Mouse (Mus musculus) hindbrain, postnatal 0 days (tissue): Measurements from ENCODE around the gene Duox2. TPM values are rescaled to one million over a fixed set of nuclear protein-coding genes. Genes with fewer than 3 reads are reported as not detected.

Experiments used
- ATAC-seq: fragments of 200-750 bp; cut with Nextera tagmentation; 2 replicates; pipeline ENCODE4 v1.8.0; 2017; ENCODE audit warnings: mild to moderate bottlenecking, moderate TSS enrichment, moderate library complexity
- DNase-seq: peaks from one replicate; pipeline ENCODE4 v3.0.0-alpha.2; 2015; ENCODE audit warnings: low spot score
- H3K27ac ChIP-seq: fragments of 300-500 bp; sonication (generic); 2 replicates; pipeline ENCODE4 v1.5.1; 2014; ENCODE audit warnings: mild to moderate bottlenecking
- H3K27me3 ChIP-seq: fragments of 300-500 bp; sonication (generic); 2 replicates; pipeline ENCODE4 v1.6.1; 2014; ENCODE audit warnings: low read length, mixed read lengths; ENCODE audit not compliant: insufficient read depth
- H3K36me3 ChIP-seq: fragments of 300-500 bp; sonication (generic); 2 replicates; pipeline ENCODE4 v1.6.1; 2014; ENCODE audit warnings: low read length, mixed read lengths; ENCODE audit not compliant: insufficient read depth
- H3K4me1 ChIP-seq: fragments of 300-500 bp; sonication (generic); 2 replicates; pipeline ENCODE4 v1.6.1; 2014; ENCODE audit warnings: antibody characterized with exemption, low read length, mixed read lengths; ENCODE audit not compliant: insufficient read depth
- H3K4me2 ChIP-seq: fragments of 300-500 bp; sonication (generic); 2 replicates; pipeline ENCODE4 v1.6.1; 2014; ENCODE audit warnings: low read depth, mild to moderate bottlenecking, low read length, moderate library complexity, mixed read lengths
- H3K4me3 ChIP-seq: fragments of 300-500 bp; sonication (generic); 2 replicates; pipeline ENCODE4 v1.5.1; 2014; ENCODE audit warnings: low read length
- H3K9ac ChIP-seq: fragments of 300-500 bp; sonication (generic); replicated peaks from 2 replicates; pipeline ENCODE4 v1.6.1; 2014; ENCODE audit warnings: mild to moderate bottlenecking, low read length, moderate library complexity, mixed read lengths
- H3K9me3 ChIP-seq: fragments of 300-500 bp; sonication (generic); 2 replicates; pipeline ENCODE4 v1.6.1; 2016; ENCODE audit warnings: low read length, mixed read lengths
- CTCF ChIP-seq: IDR thresholded peaks from 2 replicates; pipeline ENCODE4 v1.5.1; 2016; ENCODE audit warnings: antibody characterized with exemption, control low read depth, low read depth
- WGBS: fragments of 180-500 bp; shearing (Covaris S2); extraction: QIAGEN DNeasy Blood & Tissue Kit; methylation state at CpG from one replicate; pipeline ENCODE4 v1.1.7; 2014; 5-methylcytosine and 5-hydroxymethylcytosine counted together
- polyA plus RNA-seq: library from polyadenylated mRNA; unstranded; fragments of >200 nt; fragmentation: Nextera tagmentation; extraction: Ambion mirVana; gene quantifications from 2 replicates; pipeline ENCODE4 v1.2.1, GENCODE M21; 2015
- total RNA-seq: library from RNA; depleted of rRNA; stranded (reverse); fragments of >200 nt; gene quantifications from 2 replicates; pipeline ENCODE4 v1.2.3, GENCODE M21; 2014

Gene Duox2
- total and polyA plus RNA-seq, 2 experiments from 2014 or later, result 0.05 to 0.16 TPM

- Histone ChIP-seq H3K27me3 (peaks cover 39% of the 10 kb centered on the region), H3K9me3 (no peaks in the 10 kb centered on the region), H3K4me3 (peak within 1 kb of the TSS; percentile 25), H3K36me3 (no peaks in the 10 kb centered on the region), H3K4me1 (peaks cover 29% of the 10 kb centered on the region), H3K27ac (no peak within 1 kb of the TSS), H3K9ac (no peak within 1 kb of the TSS), H3K4me2 (peak within 1 kb of the TSS; percentile 50)
- TF ChIP-seq CTCF, result no peak
- ATAC-seq (no peak), DNase-seq (peak; percentile 7)
- under 1% methylated on average over 43 of the region's 43 CpGs for WGBS
These were observed 594 bp upstream of the Duox2 start, which contains the start of gene Duoxa2 for GRCm38 (mm10) chr2:122298596-122299490. Gene Duoxa2 (plus strand): TSS chr2:122298900.

GRCm38 (mm10) chr2:122297271-122298095 lies 766 bp downstream of the Duox2 start:
- DNase-seq, result no peak
- H3K27ac ChIP-seq, result no peak overlapping the region
- peaks cover 46% of the 10 kb centered on the region for H3K27me3 ChIP-seq
- H3K9ac ChIP-seq, result no peak overlapping the region
- H3K4me1 ChIP-seq, result peaks cover 29% of the 10 kb centered on the region
- ATAC-seq, result no peak
- H3K4me3 ChIP-seq, result peak overlapping the region; percentile 25
- no peak for TF ChIP-seq CTCF
- under 1% methylated on average over 35 of the region's 35 CpGs for WGBS
- peak overlapping the region; percentile 50 for H3K4me2 ChIP-seq
- H3K9me3 ChIP-seq, result no peaks in the 10 kb centered on the region
- H3K36me3 ChIP-seq, result no peaks in the 10 kb centered on the region

GRCm38 (mm10) chr2:122294916-122295315 lies 3.3 kb downstream of the Duox2 start:
- no peak overlapping the region for H3K27ac ChIP-seq
- H3K4me3 ChIP-seq, result no peak overlapping the region
- H3K4me1 ChIP-seq, result peaks cover 13% of the 10 kb centered on the region; the same call in 1 of the 2 replicates
- peaks cover 39% of the 10 kb centered on the region for H3K27me3 ChIP-seq
- ATAC-seq, result no peak
- WGBS, result 9% methylated on average over 7 of the region's 7 CpGs
- peak; percentile 17; the same call in 1 of the 2 replicates for TF ChIP-seq CTCF
- H3K9ac ChIP-seq, result no peak overlapping the region
- no peak for DNase-seq
- no peak overlapping the region for H3K4me2 ChIP-seq
- no peaks in the 10 kb centered on the region for H3K9me3 ChIP-seq
- no peaks in the 10 kb centered on the region for H3K36me3 ChIP-seq

- no peaks in the 10 kb centered on the region for H3K27me3 ChIP-seq
- H3K36me3 ChIP-seq, result no peaks in the 10 kb centered on the region
- H3K4me1 ChIP-seq, result no peaks in the 10 kb centered on the region
- H3K9ac ChIP-seq, result no peak overlapping the region
- H3K4me2 ChIP-seq, result no peak overlapping the region
- no peak overlapping the region for H3K27ac ChIP-seq
- H3K9me3 ChIP-seq, result no peaks in the 10 kb centered on the region
- H3K4me3 ChIP-seq, result no peak overlapping the region
- no peak for TF ChIP-seq CTCF
- no peak for DNase-seq
- no peak for ATAC-seq
- WGBS, result 47% methylated on average over 7 of the region's 7 CpGs
These were observed 12.1 kb downstream of the Duox2 start for GRCm38 (mm10) chr2:122286137-122286536.

GRCm38 (mm10) chr2:122284091-122284490 lies 14.2 kb downstream of the Duox2 start:
- no peaks in the 10 kb centered on the region for H3K4me1 ChIP-seq
- H3K4me3 ChIP-seq, result no peak overlapping the region
- H3K4me2 ChIP-seq, result no peak overlapping the region
- no peak overlapping the region for H3K9ac ChIP-seq
- no peak for TF ChIP-seq CTCF
- ATAC-seq (no peak), DNase-seq (no peak)
- WGBS, result 86% methylated on average over 9 of the region's 9 CpGs
- no peaks in the 10 kb centered on the region for H3K9me3 ChIP-seq
- H3K27ac ChIP-seq, result no peak overlapping the region
- no peaks in the 10 kb centered on the region for H3K36me3 ChIP-seq
- no peaks in the 10 kb centered on the region for H3K27me3 ChIP-seq

GRCm38 (mm10) chr2:122278769-122279168 lies 19.5 kb downstream of the Duox2 start:
- 93% methylated on average over 3 of the region's 3 CpGs for WGBS
- no peak overlapping the region for H3K27ac ChIP-seq
- DNase-seq (no peak), ATAC-seq (no peak)
- no peaks in the 10 kb centered on the region for H3K9me3 ChIP-seq
- H3K4me3 ChIP-seq, result no peak overlapping the region
- TF ChIP-seq CTCF, result no peak
- no peaks in the 10 kb centered on the region for H3K4me1 ChIP-seq
- no peaks in the 10 kb centered on the region for H3K27me3 ChIP-seq
- H3K36me3 ChIP-seq, result no peaks in the 10 kb centered on the region
- H3K9ac ChIP-seq, result no peak overlapping the region
- H3K4me2 ChIP-seq, result no peak overlapping the region
